Mouse (Mus musculus) right cerebral cortex, postnatal 10 days (tissue): Measurements from ENCODE around the gene Fkrp.

Experiments used
- DNase-seq, 2 experiments: peaks; one replicate each; pipeline ENCODE4 v3.0.0; 2021; ENCODE audit warnings: low spot score in 2 of 2

The Fkrp gene

GRCm38 (mm10) chr7:16816475-16817122, at the start of gene Fkrp:
Gene Fkrp, minus strand, starts transcription at chr7:16816732.
- DNase-seq: peak in 1 of 2 experiments; percentile 62

DNA sequence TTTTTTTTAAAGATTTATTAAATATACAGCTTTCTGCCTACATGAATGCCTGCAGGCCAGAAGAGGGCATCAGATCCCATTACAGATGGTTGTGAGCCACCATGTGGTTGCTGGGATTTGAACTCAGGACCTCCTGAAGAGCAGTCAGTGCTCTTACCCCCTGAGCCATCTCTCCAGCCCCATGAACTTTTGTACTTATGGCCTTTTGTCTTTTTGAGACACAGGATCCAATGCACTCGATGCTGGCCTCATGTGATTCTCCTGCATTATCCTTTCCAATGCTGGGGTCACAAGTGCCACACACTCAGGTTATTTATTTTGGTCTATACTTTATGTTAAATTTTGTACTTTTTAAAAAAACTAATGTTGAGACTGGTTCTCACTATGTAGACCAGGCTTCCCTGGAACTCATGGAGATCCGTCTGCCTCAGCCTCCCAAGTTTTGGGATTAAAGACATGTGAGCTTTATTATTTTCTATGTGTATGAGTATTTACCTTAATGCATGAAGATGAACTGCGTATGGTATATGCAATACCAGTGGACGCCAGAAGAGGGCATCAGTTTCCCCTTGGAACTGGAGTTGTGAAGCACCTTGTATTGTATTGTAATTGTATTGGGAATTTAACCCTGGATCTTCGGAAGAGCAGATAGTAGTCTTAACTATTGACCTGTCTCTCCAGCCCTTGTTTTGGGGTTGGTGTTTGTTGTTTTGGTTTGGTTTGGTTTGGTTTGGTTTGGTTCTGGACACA, 43.5 kb upstream of the Fkrp start:
- peak in 1 of 2 experiments; percentile 64 for DNase-seq

DNA sequence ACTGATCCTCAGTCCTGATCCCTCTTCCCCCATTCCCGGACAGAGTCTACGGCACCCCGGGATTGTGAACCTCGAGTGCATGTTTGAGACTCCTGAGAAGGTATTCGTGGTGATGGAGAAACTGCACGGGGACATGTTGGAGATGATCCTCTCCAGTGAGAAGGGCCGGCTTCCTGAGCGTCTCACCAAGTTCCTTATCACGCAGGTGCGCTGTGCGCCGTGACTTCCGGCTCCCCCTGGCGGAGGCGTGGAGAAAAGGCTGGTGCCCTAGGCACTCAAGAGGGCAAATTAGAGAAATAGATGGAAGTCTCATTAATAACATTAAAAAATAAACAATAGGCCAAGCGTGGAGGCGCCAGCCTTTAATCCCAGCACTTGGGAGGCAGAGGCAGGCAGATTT, 41.8 kb upstream of the Fkrp start:
- peak in 1 of 2 experiments; percentile 39 for DNase-seq

GRCm38 (mm10) chr7:16853302-16853831, 36.8 kb upstream of the Fkrp start:
- DNase-seq: no peak

DNA sequence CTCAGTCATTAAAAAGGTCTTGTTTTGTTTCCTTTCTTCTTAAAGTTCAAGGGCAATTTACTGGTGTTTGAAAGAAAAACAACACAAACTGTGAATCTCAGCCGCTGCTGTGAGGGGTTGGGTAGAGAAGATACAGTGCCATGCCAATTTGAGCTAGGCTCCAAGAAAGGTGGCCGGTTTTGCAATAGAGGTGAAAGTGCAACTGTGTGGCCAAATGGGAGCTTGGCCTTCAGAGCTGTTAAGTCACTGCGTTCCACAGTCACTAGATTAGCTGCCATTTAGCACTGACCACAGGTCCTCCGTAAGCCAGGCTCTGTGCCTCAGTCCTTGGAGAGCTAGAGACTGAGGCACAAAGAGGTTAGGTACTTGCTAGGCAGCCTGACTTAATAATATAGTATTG, 35.1 kb upstream of the Fkrp start:
- no peak for DNase-seq

DNA sequence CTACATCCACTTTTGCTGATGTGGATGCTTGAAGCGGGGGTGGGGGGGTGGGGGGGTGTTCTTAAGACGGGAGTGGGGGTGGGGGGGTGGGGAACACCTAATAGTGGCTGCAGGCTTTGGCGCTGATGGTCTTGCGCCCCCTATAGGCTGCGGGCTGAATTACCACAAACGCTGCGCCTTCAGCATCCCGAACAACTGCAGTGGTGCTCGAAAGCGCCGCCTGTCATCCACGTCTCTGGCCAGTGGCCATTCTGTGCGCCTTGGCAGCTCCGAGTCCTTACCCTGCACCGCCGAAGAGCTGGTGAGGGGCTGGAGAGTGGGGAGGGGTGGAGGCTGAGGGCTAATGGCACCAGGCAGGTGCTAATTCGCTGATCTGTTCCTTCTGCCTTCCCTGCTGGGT, 32.0 kb upstream of the Fkrp start:
- peak; percentile 80 to 82 for DNase-seq

- DNase-seq: no peak
Measured at GRCm38 (mm10) chr7:16847507-16847906, 31.0 kb upstream of the Fkrp start.

DNA sequence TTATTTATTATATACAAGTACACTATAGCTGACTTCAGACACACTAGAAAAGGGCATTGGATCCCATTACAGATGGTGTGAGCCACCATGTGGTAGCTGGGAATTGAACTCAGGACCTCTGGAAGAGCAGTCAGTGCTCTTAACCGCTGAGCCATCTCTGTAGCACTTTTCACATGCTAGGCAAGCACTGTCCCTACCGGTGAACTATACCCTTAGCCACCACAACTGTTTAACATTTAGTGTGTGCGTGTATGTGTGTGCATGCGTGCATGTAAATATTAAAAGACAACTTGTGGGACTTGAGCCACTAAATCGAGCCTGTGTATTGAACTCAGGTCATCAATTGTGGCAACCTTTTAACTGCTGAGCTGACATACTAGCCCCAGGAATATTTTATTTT, 30.2 kb upstream of the Fkrp start:
- no peak for DNase-seq

DNA sequence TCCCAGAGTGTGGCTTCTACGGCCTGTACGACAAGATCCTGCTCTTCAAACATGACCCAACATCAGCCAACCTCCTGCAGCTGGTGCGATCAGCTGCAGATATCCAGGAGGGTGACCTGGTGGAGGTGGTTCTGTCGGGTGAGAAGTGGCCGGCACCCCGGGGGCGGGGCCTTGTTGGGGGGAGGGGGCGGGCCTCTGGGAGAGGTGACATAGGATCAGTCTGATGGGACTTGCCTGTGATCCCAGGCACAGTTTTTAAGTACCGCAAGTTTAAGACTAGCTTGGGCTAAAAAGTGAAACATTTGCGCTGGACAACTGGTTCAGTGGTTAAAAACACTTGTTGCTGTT, 29.3 kb upstream of the Fkrp start:
- no peak for DNase-seq

GRCm38 (mm10) chr7:16845072-16845819, 28.7 kb upstream of the Fkrp start:
- no peak for DNase-seq

DNA sequence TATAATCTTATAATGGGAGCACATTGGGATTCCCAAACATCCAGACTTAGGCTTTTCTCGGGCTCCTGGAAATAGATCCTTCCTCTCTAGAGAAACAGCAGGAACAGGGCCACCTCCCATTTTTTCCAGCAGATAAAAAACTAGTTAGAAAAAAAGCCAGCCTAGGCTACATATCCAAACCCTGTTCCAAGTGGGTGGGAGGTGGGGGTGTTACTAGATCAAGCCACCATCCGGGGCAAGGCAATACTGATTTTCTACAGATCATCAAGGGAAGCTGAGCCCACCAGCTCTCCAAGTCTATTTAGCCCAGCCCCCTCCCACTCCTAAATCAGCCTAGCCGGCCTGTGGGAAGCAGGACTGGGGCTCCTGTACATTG, 28.2 kb upstream of the Fkrp start:
- no peak for DNase-seq

GRCm38 (mm10) chr7:16843441-16844171, 27.1 kb upstream of the Fkrp start:
- no peak for DNase-seq

- DNase-seq: peak; percentile 94
Measured at GRCm38 (mm10) chr7:16842645-16843063, 26.1 kb upstream of the Fkrp start, which contains the start of gene Prkd2. Gene Prkd2, plus strand, starts transcription at chr7:16842902.

DNA sequence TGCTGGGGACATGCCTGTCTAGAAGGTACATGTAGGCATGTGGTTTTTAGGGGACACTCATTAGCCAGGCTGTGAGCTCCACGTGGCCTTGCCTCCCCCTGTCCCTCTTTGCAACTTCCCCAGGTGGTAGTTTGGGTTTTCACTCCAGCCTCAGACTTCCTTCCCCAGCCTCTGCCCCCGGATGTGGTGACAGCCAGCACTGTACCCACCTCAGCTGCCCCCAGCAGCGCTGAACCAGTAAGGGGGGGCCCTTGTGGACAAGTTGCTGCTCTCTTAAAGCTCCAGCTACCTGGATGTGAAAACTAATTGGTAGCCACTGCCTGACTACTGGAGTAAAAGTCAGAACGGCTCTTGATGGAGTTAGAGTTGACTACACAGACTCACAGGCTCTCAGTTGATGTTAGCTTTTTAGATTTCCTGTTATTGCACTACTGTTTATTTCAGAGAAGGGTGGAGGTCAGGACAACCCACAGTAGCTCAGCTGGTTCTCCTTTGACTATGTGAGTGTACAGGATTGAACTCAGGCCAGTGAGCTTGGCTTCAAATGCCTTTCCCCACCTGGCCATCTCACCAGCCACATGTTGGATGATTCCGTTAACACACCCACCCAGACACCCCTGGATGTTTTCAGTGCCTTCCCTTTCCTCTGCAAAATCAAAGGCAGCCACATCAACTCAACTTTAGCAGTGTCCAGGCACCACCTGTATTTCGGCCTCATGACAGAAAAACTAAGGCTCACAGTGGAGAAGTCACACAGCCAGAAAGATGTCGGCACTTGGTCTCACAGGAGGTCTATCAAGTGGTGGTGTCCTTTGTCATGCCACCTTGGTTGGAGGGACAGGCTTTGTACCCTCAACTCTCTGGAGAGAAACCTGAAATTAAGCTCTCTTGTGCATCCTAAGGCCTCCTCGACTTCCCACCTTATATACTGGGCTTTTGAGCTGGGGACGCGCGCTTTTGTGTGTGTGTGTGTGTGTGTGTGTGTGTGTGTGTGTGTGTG, 25.3 kb upstream of the Fkrp start:
- no peak for DNase-seq

DNA sequence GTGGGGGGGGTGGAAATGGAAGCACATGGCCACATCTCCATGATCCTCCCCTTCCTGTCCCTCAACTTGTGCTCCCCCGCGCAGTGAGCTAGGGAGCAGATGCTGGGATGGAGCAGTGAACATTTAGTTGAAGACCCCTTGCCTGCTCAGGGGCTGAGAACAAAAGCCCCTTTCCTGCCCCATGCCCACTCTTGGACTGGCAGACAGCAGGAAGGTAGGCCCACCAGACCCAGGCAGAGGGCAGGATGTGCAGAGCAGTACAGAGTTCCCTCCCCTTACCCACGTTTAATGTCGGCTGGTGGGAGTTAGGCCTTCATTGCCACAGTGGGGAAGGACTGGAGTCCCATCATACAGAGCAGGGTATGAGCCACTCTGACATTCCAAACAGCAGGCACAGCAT, 24.5 kb upstream of the Fkrp start:
- DNase-seq: no peak

DNA sequence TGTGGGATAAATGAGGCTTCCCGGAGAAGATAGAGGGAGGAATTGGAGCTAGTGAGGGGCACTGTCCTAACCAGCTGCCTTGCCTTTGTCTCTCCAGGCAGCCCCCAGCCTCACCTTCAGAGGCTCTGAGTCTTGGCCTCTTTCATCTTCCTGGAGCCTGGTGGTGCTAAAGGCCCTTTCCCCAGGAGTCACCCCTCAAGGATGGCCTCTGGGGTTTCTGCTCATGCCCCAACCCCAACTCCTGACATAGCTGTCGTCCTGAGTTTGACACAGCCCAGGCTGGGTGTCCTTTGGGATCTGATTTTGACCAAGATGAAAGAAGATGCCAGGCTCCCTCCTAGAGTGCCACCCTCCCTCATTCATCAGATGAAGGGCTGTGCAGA, 23.6 kb upstream of the Fkrp start:
- DNase-seq: no peak

DNA sequence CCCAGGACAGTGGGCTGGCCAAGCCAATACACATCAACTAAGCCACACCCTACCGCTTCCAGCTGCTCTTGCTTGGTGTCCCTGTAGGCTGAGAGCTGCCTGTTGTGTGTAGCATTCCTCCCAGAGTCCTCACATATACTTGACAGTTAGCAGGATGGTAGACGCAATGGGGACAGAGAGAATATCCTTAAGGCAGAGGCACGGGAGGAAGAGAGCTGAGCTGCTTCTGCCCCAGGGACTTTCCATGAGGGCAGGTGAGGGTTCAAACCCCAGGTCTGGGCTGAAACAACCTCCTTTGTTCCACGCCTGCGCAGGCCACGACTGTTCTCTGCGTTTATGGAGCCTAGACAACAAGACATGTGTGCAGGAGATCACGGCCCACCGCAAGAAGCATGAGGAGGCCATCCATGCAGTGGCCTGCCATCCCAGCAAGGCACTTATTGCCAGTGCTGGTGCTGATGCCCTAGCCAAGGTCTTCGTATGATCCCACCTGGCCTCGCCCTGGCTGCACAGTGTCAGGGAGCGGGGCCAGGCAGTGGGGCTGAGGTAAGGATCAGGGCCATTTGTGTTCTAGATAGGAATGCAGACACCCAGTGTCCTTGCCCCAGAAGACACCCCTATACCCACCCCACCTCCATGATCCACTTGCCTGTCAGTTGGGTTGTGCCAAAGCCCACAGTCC, 23.0 kb upstream of the Fkrp start:
- DNase-seq: no peak

- DNase-seq: no peak
Measured at GRCm38 (mm10) chr7:16838804-16839426, 22.4 kb upstream of the Fkrp start.
